Mouse (Mus musculus): ENCODE results near the gene Mapk1ip1. TPM values are rescaled to one million over a fixed set of nuclear protein-coding genes. Genes with fewer than 3 reads are reported as not detected.

The Mapk1ip1 gene
- polyA plus RNA-seq, 1 experiment from 2014 or later = 12.2 TPM

GRCm38 (mm10) chr7:138846502-138846991, 474 bp upstream of the Mapk1ip1 start:
- Histone ChIP-seq H3K27me3 (ENCODE audit: control insufficient read depth, insufficient read depth, low read length) (no peaks in the 10 kb centered on the region), H3K4me1 (ENCODE audit: control insufficient read depth, insufficient read depth, low read length) (peaks cover 8% of the 10 kb centered on the region; the same call in 1 of the 2 replicates), H3K4me2 (ENCODE audit: low read depth, severe bottlenecking) (peak overlapping the region; percentile 64), H3K4me3 (ENCODE audit: low read depth, low read length) (peak overlapping the region; percentile 100), H3K27ac (replicated peaks; ENCODE audit: low read depth, low read length) (peak overlapping the region; percentile 84), H3K36me3 (ENCODE audit: control insufficient read depth, insufficient read depth, low read length) (peaks cover 2% of the 10 kb centered on the region; the same call in 1 of the 2 replicates), H3K9ac (ENCODE audit: low read length) (peak overlapping the region; percentile 95), H3K9me3 (ENCODE audit: control insufficient read depth, low read length) (no peaks in the 10 kb centered on the region)
- peak; percentile 81 for ATAC-seq (ENCODE audit: insufficient number of reproducible peaks, low FRiP score, low TSS enrichment, low read depth)
- WGBS = under 1% methylated on average over 43 of the region's 61 CpGs
- DNase-seq (ENCODE audit: low spot score) = peak; percentile 50

DNA sequence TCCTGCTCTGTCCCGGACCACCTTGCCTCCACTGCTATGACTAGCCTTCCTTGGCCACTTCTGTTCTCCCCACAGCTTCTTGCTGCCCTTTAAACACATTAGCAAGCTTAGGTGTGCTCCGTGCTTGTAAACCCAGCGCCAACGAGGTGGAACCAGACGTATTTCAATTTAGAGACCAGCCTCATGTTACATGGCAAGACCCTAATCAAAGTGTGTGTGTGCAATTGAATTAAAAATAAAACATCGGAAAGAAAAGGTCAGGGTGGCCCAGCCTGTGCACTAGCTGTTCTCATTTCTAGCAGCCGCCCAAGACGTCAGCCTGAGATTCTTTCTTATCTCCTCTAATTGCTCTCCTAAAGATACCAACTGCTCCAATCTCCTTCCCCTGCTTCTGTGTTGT, 962 bp downstream of the Mapk1ip1 start:
- Histone ChIP-seq H3K4me1 (ENCODE audit: control insufficient read depth, insufficient read depth, low read length) (peaks cover 8% of the 10 kb centered on the region; the same call in 1 of the 2 replicates), H3K9ac (ENCODE audit: low read length) (peak overlapping the region; percentile 37), H3K4me2 (ENCODE audit: low read depth, severe bottlenecking) (peak overlapping the region; percentile 77), H3K27ac (replicated peaks; ENCODE audit: low read depth, low read length) (no peak overlapping the region), H3K27me3 (ENCODE audit: control insufficient read depth, insufficient read depth, low read length) (no peaks in the 10 kb centered on the region), H3K9me3 (ENCODE audit: control insufficient read depth, low read length) (no peaks in the 10 kb centered on the region), H3K4me3 (ENCODE audit: low read depth, low read length) (peak overlapping the region; percentile 100), H3K36me3 (ENCODE audit: control insufficient read depth, insufficient read depth, low read length) (peaks cover 2% of the 10 kb centered on the region; the same call in 1 of the 2 replicates)
- ATAC-seq (ENCODE audit: insufficient number of reproducible peaks, low FRiP score, low TSS enrichment, low read depth) (no peak), DNase-seq (ENCODE audit: low spot score) (no peak)
- 39% methylated on average over 8 of the region's 8 CpGs for WGBS

- no peak overlapping the region for H3K4me3 ChIP-seq (ENCODE audit: low read depth, low read length)
- H3K9me3 ChIP-seq (ENCODE audit: control insufficient read depth, low read length) = no peaks in the 10 kb centered on the region
- H3K9ac ChIP-seq (ENCODE audit: low read length) = no peak overlapping the region
- peaks cover 8% of the 10 kb centered on the region; the same call in 1 of the 2 replicates for H3K4me1 ChIP-seq (ENCODE audit: control insufficient read depth, insufficient read depth, low read length)
- no peak overlapping the region for H3K27ac ChIP-seq (replicated peaks; ENCODE audit: low read depth, low read length)
- 95% methylated on average over 4 of the region's 4 CpGs for WGBS
- peaks cover 2% of the 10 kb centered on the region; the same call in 1 of the 2 replicates for H3K36me3 ChIP-seq (ENCODE audit: control insufficient read depth, insufficient read depth, low read length)
- no peaks in the 10 kb centered on the region for H3K27me3 ChIP-seq (ENCODE audit: control insufficient read depth, insufficient read depth, low read length)
- no peak overlapping the region for H3K4me2 ChIP-seq (ENCODE audit: low read depth, severe bottlenecking)
- ATAC-seq (ENCODE audit: insufficient number of reproducible peaks, low FRiP score, low TSS enrichment, low read depth) (no peak), DNase-seq (ENCODE audit: low spot score) (no peak)
Observed at GRCm38 (mm10) chr7:138843421-138843820, 2.7 kb downstream of the Mapk1ip1 start.

DNA sequence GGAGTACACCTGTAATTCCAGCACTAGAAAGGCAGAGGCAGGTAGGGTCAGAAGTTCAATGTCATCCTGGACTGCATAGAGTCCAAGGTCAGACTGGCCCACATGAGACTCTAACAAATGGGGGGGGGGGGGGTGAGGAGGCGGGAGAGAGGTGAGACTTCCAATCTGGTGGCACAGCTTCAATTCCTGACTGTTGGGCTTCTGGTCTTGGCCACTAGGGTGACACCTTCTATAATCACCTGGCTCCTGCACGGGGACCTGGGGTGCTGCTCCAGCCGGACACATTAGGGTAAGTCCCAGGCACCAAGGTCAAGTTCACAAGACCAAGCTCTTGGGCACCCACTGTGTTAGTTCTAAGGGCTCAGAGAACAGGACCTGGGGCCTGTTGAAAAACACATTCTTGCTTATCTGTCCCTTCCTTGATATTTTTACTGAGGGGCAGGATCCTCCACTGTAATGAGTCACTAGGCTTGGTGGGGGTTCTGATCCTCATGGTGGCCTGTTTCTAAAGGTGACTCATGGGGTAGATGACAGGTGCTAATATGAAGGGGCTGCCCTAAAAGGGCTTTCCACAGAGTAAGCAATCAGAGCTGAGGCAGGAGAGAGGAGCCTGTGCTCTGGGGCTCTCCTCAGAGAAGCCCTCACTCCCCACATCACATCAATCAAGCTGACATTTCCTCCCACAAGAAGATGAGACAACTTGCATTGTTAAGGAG, 4.5 kb downstream of the Mapk1ip1 start:
- Histone ChIP-seq H3K9ac (ENCODE audit: low read length) (no peak overlapping the region), H3K36me3 (ENCODE audit: control insufficient read depth, insufficient read depth, low read length) (no peaks in the 10 kb centered on the region), H3K27ac (replicated peaks; ENCODE audit: low read depth, low read length) (no peak overlapping the region), H3K4me2 (ENCODE audit: low read depth, severe bottlenecking) (no peak overlapping the region), H3K27me3 (ENCODE audit: control insufficient read depth, insufficient read depth, low read length) (no peaks in the 10 kb centered on the region), H3K9me3 (ENCODE audit: control insufficient read depth, low read length) (no peaks in the 10 kb centered on the region), H3K4me1 (ENCODE audit: control insufficient read depth, insufficient read depth, low read length) (peaks cover 8% of the 10 kb centered on the region; the same call in 1 of the 2 replicates), H3K4me3 (ENCODE audit: low read depth, low read length) (no peak overlapping the region)
- DNase-seq (ENCODE audit: low spot score) (no peak), ATAC-seq (ENCODE audit: insufficient number of reproducible peaks, low FRiP score, low TSS enrichment, low read depth) (no peak)
- WGBS = 55% methylated on average over 3 of the region's 3 CpGs

DNA sequence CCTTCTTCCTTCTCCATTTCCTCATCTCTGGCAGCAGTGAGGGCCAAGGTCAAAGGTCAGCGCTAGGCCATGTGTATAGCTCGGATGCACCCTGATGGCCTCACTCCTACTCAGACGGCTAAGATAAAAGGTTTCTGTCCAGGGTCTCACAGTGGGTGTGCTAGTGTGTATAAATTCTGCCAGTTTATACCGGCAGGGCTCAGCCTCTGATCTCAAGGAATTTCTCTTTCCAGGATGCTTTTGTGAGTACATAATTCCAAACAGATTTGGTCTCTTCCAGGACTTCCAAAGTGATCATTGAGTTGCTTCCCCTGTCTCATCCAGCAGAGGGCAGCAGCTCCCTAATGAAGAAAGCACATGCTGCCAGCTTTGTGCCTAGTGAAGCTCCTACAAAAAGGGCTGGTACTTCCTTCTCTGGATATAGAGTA, 5.5 kb downstream of the Mapk1ip1 start:
- H3K27me3 ChIP-seq (ENCODE audit: control insufficient read depth, insufficient read depth, low read length) = no peaks in the 10 kb centered on the region
- ATAC-seq (ENCODE audit: insufficient number of reproducible peaks, low FRiP score, low TSS enrichment, low read depth) (peak; percentile 68; the same call in 1 of the 2 replicates), DNase-seq (ENCODE audit: low spot score) (peak; percentile 92)
- H3K36me3 ChIP-seq (ENCODE audit: control insufficient read depth, insufficient read depth, low read length) = no peaks in the 10 kb centered on the region
- H3K4me2 ChIP-seq (ENCODE audit: low read depth, severe bottlenecking) = no peak overlapping the region
- H3K9me3 ChIP-seq (ENCODE audit: control insufficient read depth, low read length) = no peaks in the 10 kb centered on the region
- no peak overlapping the region for H3K9ac ChIP-seq (ENCODE audit: low read length)
- no peak overlapping the region for H3K27ac ChIP-seq (replicated peaks; ENCODE audit: low read depth, low read length)
- peaks cover 8% of the 10 kb centered on the region; the same call in 1 of the 2 replicates for H3K4me1 ChIP-seq (ENCODE audit: control insufficient read depth, insufficient read depth, low read length)
- 22% methylated on average over 4 of the region's 4 CpGs for WGBS
- H3K4me3 ChIP-seq (ENCODE audit: low read depth, low read length) = no peak overlapping the region

DNA sequence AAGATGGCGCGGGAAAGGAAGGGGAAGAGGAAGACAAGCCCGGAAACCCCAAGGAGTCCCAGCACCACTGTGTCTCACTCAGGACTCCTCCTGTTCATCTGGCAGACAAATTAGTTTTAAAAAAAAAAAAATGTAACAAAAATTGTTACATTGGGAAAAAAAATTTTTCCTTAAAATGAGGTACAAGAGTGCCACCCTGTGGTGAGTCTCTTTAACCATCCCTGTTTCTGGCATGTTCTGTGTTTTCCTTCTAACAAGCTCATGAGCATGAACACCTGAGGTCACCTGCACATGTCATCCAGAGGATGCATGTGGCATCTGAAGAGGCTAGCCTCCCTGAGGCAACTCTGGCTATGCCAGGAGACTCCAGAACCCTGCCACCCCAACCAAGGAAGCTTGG, 11.0 kb downstream of the Mapk1ip1 start:
- WGBS = 84% methylated on average over 3 of the region's 3 CpGs
- H3K4me3 ChIP-seq (ENCODE audit: low read depth, low read length) = no peak overlapping the region
- H3K27ac ChIP-seq (replicated peaks; ENCODE audit: low read depth, low read length) = no peak overlapping the region
- H3K9ac ChIP-seq (ENCODE audit: low read length) = no peak overlapping the region
- ATAC-seq (ENCODE audit: insufficient number of reproducible peaks, low FRiP score, low TSS enrichment, low read depth) (no peak), DNase-seq (ENCODE audit: low spot score) (no peak)
- no peaks in the 10 kb centered on the region for H3K4me1 ChIP-seq (ENCODE audit: control insufficient read depth, insufficient read depth, low read length)
- H3K27me3 ChIP-seq (ENCODE audit: control insufficient read depth, insufficient read depth, low read length) = no peaks in the 10 kb centered on the region
- no peaks in the 10 kb centered on the region for H3K36me3 ChIP-seq (ENCODE audit: control insufficient read depth, insufficient read depth, low read length)
- H3K9me3 ChIP-seq (ENCODE audit: control insufficient read depth, low read length) = no peaks in the 10 kb centered on the region
- H3K4me2 ChIP-seq (ENCODE audit: low read depth, severe bottlenecking) = no peak overlapping the region

DNA sequence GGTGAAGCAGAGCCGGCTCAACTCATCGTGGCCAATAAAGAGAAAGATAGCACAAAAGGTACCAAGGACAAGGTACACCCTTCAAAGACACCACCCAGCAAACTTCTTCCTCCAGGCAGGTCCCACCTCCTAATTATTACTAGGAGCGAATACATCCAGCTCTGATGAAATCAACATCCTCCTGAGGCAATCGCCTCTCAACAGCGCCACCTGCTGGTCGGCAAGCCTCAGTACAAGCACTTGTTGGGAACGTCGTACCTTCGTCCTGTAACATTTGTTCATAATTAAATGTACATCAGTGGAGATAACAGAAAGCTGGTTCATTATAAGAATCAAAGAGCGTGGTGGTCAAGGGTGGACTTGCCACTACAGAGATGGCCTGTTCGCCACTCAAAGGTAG, 18.3 kb downstream of the Mapk1ip1 start:
- no peak for ATAC-seq (ENCODE audit: insufficient number of reproducible peaks, low FRiP score, low TSS enrichment, low read depth)
- Histone ChIP-seq H3K4me2 (ENCODE audit: low read depth, severe bottlenecking) (no peak overlapping the region), H3K36me3 (ENCODE audit: control insufficient read depth, insufficient read depth, low read length) (no peaks in the 10 kb centered on the region), H3K4me3 (ENCODE audit: low read depth, low read length) (no peak overlapping the region), H3K9ac (ENCODE audit: low read length) (no peak overlapping the region), H3K4me1 (ENCODE audit: control insufficient read depth, insufficient read depth, low read length) (no peaks in the 10 kb centered on the region), H3K27me3 (ENCODE audit: control insufficient read depth, insufficient read depth, low read length) (no peaks in the 10 kb centered on the region), H3K27ac (replicated peaks; ENCODE audit: low read depth, low read length) (no peak overlapping the region), H3K9me3 (ENCODE audit: control insufficient read depth, low read length) (no peaks in the 10 kb centered on the region)
- DNase-seq (ENCODE audit: low spot score) = peak; percentile 83
- 15% methylated on average over 11 of the region's 11 CpGs for WGBS

GRCm38 (mm10) chr7:138824995-138825756, 20.9 kb downstream of the Mapk1ip1 start:
- Histone ChIP-seq H3K4me1 (ENCODE audit: control insufficient read depth, insufficient read depth, low read length) (no peaks in the 10 kb centered on the region), H3K4me2 (ENCODE audit: low read depth, severe bottlenecking) (no peak overlapping the region), H3K27ac (replicated peaks; ENCODE audit: low read depth, low read length) (no peak overlapping the region), H3K27me3 (ENCODE audit: control insufficient read depth, insufficient read depth, low read length) (no peaks in the 10 kb centered on the region), H3K4me3 (ENCODE audit: low read depth, low read length) (no peak overlapping the region), H3K9ac (ENCODE audit: low read length) (no peak overlapping the region), H3K36me3 (ENCODE audit: control insufficient read depth, insufficient read depth, low read length) (no peaks in the 10 kb centered on the region), H3K9me3 (ENCODE audit: control insufficient read depth, low read length) (no peaks in the 10 kb centered on the region)
- no peak for ATAC-seq (ENCODE audit: insufficient number of reproducible peaks, low FRiP score, low TSS enrichment, low read depth)
- DNase-seq (ENCODE audit: low spot score) = no peak
- WGBS = 84% methylated on average over 19 of the region's 19 CpGs

Data from limb, embryonic 11.5 days (tissue).